Comparison of ENCODE assay signal across 1 mouse cellular context in the genomic region with DNA sequence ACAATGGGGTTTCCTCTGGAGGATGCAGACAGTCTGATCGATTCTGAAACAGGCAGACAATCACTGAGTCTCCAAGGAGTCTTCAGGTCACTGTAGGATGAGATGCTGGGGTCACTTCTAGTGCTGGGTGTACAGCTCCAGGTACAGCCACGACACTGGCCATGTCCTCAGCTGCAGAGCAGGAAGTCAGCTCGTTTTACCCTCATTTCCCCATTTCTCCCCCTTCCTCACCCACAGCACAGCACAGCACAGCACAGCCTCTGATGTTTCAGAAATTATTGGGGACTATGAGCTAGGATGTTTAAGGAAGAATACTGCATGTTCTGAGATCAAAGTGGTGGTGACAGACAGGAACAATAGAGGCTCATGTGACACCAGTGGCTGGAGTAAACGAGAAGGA.
TF ChIP-seq lines count a peak whose summit lies in the region.

No protein-coding gene starts in this region.

TF ChIP-seq in CH12.LX, 34 proteins besides CTCF, POLR2A, EP300 and RAD21 (continued from another document):
- TF ChIP-seq MXI1 (IDR thresholded peaks at IDR 0.05; ENCODE audit: low read depth, low read length) = no peak
- no peak for TF ChIP-seq HCFC1 (IDR thresholded peaks at IDR 0.05; ENCODE audit: low read depth, low read length)
- no peak for TF ChIP-seq PAX5 (IDR thresholded peaks at IDR 0.05; ENCODE audit: low read length)
- no peak for TF ChIP-seq MEF2A (IDR thresholded peaks at IDR 0.05; ENCODE audit: borderline replicate concordance, low read depth, low read length)
- no peak for TF ChIP-seq SIN3A (IDR thresholded peaks at IDR 0.05; ENCODE audit: low read length)
